Mouse (Mus musculus): ENCODE data around the gene Rims3.

Gene Rims3

DNA sequence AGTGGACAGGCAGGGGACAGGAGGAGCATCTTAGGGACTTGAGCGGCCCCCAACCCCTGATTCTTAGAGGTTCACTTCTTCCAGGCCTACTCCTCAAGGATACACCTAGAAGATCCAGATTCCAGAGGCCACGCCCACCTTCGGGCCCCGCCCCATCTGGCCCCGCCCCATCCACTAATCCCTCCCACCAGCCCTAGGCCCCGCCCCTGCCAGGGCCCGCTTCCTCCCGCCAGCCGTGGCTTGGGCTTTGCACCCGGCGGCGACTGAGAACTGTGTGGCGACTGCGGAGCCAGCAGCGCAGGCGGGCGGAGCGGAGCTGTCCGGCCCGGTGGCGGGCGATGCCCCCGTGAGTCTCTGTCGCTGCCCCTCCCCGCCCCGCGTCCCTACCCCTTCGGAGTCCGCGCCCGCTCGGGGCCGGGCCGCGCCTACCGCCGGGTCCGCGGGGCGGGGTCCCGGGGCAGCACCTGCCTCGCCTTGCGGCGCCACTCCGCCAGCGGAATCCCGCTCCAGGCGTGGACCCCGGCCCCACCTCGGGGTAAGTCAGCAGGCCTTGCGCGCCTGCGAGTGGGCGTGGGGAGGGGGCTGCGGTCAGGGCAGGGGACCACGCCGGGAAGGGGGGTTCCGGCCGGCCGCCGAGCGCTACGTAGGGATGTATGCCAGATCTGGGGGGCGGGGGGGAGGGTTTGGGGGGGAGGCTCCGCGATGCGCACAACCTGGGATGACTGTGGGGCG lies at the start of gene Rims3:
Gene Rims3, plus strand, starts transcription at position 229 of the 732 bp plus-strand sequence.
- peak; percentile 16 to 32 for DNase-seq

DNA sequence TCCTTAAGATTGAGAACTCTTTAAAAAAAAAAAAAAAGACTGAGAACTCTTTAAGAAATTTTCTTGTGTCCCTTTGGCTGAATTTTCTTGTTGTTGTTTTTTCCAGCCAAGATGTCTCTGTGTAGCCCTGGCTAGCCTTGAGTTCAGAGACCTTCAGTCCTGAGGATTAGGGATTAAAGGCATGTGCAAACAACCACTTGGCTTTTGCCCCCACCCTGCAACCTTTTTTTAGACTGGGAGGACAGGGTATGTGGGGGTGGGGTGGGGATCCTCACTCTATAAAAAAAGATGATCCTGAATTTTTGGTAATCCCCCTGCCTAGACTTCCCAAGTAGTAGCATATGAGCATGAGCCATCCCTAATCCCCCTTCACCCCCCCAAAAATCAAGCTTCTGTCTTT lies 48.8 kb upstream of the Rims3 start:
- DNase-seq: no peak

DNA sequence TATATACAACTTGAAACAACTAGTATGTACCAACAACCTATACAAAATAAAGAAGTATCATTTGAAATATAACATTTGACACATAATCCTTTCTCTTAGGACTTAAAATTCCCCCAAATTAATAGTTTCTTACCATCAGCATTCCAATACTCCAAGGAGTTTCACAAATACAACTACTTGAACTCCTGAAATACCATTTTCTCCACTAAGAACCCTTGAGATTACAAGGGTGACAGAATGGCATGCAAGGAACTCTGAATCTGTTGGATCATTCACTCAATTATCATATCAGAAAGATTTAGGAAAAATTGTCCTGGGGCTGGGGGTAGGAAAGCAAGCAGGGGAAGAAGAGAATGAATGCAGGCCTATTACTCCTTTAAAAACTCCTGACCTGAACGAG lies 40.9 kb upstream of the Rims3 start:
- DNase-seq: no peak

DNA sequence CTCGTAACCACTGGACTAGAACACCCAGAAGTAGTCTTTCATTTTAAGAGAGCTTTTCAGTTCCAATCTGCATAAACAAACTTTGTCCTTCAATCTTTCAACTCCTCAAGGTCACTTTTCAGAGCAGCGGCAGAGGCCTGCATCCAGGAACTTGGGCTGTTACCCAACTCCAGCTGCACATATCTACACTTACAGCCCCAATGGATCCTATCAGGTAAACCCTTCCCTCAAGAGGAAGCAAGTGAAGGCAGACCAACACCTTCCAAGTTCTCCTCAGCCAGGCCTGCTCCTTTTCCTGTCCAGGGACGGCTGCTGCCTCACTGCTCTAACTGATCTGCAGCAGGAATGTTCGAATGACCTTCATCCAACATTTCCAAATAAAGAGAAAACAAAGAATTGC lies 40.4 kb upstream of the Rims3 start:
- DNase-seq: no peak

DNA sequence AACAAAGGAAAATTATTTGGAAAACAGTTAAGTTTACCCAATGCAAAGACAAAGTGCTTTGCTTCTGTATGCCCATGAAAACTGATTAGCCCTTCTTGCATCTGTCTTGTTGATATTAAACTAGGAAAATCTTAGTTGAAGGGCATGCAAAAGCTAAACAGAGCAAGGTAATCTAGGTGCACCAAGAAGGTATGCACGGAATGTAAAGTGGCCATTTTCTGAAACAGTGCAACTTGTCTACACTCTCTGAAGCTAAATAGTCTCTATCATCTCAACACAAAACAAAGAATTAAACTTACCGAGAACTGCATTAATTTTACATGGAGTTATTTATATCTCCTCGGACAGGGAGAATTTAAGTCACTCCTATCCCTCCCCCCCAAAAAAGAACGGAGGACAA lies 39.5 kb upstream of the Rims3 start:
- no peak for DNase-seq

DNA sequence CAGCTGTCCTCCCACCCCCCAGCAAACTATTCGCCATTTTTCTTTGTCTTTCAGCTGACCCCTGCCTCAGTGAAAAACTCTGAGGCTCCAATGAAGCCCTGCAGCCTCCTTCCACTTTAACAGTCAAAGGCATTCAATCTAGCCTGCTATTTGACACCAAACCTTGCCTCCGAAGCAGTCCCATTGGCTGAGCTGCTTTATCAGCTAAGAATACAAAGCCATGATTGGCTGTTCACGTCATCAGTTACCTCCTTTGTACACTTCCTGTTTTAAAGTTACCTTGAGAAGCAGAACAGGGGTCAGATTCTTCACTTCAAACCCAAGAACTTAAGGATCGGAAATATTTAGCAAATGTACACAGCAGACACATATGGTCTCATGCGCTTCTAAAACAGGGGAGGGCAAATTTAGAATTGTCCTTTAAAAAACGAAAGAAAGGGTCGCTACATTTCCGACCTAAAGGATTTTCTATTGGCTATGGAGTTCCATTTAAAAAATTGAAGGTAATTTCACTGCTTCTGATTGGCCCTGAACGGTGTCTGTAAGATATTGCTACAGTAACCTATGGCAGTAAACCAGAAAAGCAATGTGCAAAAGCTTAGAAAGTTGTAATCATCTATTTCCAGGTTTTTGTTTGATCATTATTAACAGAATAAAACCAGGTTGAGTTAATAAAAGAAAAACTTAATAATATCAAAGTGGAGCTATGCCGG lies 38.8 kb upstream of the Rims3 start:
- peak; percentile 35 to 40 for DNase-seq

DNA sequence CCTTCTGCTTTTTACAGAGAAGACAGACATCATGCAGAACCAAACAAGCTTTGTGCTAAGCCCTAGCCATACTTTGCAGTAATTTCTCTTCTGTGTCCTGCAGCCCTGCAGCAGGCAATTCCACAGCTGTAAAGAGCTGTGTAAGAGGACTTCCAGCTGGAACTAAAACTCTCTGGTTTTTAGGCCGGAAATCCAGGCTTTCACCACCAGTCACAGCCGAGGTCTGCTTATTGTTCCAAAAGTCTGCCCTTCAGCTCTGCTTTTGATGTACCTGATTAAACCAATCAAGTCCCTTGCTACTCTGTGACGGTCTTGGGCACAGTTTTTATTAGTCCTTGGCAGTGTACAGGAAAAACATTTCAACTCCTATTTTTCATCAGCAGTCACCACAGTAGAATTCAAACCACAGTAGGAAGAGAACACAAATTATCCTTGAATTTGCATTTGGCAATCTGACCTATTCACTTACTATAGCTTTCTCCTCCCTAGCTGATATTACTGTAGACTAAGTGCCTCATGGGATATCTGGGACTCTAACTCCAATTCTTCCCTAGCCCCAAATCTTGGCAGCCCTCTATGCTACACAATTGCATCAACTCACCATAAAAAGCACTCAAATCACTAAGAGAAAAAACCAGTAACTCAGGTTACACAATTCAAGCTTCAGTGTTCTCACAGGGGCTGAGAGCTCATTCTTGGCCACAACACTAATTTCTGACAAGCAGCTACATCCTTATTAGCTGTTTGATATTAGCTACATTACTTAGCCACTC lies 37.4 kb upstream of the Rims3 start:
- DNase-seq: no peak

DNA sequence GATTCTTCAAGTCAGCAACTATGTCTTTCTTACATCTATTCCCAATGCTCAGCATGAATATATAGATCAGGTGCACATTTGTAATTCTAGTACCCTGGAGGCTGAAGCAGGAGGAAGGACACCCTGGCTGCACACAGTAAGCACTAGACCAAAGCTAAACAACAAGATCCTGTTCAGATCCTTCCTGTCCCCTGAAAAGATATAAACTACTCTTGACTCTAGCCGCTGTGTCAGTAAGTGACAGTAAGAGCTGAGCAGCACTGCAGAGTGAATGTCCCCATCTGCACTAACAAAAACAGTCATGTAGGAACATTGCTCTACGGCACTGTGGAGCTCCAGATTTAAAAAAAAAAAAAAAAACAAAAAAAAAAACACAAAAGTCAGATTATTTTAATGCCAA lies 36.7 kb upstream of the Rims3 start:
- no peak for DNase-seq

DNA sequence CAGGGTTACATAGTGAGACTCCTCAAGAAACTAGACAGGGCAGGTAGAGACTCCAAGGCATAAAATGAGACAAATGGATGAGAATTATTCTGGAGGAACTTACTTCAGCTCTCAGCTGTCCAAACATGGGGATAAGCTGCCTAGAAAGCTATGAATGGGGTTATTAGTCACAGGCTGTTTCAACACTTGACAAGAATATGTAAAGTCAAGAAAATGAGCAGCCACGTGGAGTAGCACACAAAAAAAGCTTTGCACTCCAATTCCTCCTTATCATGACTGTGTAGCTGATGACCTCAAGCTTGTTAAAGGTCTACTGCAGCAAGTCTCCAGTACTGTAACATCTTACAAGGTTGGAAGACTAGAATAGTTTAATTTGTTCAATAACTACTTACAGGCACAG lies 35.3 kb upstream of the Rims3 start:
- no peak for DNase-seq

DNA sequence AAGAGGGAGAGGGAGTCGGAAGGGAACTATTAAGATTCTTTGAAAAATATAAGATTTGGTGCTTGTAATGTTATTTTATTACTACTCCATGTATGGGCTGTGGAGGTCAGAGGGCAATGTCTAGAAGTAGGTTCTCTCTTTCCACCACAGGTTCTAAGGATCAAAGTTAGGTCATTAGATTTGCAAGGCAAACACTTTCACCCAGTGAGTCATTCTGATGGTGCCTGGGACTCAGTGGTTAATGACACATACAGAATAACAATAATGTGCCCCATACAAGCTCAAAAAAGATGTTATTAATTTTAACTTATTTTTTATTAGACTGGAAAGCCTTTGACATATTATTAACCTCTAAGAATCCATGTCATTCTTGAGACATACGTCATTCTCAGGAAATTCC lies 34.7 kb upstream of the Rims3 start:
- no peak for DNase-seq

DNA sequence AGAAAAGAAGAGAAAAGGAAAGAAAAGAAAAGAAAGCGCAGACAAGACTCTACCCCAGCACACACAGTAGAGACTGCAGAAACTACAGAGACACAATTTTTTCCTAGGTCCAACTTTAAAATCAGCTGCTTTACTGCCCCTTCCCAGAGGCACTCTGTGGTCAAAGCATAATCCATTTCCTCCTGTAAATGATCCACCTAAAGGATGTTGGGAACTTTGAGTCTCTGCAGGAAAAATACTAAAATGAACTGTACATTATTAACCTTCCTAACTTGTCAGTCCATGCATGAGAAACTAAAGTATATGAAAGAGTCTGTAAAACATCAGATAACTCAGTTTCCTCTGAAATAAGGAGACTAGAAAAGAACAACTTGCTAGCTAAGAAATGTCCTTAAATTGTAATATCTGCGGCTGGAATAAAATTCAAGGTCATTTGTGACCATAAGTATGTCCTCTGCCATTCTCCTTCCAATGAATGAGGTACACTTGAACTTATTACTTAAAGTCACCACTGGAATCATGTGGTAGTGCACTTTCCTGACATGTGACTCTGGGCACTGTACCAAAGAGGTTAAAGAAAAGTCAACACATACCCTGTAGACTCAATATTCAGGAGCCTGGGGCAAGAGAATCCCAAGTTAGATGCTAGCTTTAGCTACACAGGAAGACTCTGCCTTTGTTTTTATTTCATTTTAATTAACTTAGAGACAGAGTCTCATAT lies 32.3 kb upstream of the Rims3 start:
- no peak for DNase-seq

DNA sequence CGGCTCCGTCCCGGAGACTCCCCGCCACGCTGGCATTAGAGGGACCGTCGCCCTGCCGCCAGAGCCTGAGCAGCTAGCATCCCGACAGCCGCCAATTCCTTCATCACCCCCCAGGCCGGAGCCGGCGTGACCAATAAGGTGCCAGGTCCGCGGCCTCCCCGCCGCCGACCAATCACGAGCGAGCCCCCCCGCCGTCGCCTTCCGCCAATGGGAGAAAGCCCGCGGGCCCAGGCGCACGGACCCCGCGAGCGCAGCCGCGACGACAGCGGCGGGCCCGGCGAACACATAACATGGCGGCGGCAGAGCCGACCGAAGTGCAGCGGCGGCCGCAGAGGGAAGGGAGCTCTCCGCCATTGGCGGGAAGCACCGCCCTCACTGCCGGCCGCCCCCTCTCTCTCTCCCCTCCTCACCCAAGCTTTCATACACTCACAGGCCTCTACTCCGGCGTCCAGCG lies 29.5 kb upstream of the Rims3 start:
- peak; percentile 91 to 93 for DNase-seq

DNA sequence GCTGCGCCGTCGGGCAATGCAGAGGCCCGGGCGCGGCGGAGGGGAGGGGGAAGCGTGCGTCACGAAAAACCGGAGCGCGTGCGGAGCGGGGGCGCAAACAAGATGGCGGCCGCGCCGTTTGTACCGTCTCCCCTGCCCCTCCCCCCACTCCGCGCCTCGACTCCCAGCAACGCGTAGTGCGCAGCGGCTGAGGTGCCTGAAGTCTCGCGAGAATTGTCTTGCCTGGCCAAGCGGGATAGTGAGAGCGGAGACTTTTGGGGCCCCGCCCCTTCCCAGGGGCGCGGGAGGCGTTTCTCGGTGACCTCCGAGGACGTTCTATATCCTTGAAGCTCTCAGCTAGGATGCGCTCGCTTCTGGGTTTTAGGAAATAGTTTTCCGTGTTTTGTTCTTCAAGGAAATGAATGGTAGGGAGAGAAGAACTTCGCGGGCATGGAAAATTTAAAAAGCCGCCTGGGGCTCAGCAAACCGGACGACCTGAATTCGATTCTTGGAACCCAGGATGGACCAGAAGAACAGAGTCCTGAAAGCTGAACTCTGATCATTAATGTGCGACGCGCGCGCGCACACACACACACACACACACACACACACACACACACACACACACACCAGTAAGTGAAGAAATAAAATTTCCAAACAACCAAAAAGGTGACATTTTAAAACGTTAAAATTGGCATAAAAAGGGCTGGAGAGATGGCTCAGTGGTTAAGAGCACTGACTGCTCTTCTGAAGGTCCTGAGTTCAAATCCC lies 28.9 kb upstream of the Rims3 start:
- peak; percentile 95 to 97 for DNase-seq

DNA sequence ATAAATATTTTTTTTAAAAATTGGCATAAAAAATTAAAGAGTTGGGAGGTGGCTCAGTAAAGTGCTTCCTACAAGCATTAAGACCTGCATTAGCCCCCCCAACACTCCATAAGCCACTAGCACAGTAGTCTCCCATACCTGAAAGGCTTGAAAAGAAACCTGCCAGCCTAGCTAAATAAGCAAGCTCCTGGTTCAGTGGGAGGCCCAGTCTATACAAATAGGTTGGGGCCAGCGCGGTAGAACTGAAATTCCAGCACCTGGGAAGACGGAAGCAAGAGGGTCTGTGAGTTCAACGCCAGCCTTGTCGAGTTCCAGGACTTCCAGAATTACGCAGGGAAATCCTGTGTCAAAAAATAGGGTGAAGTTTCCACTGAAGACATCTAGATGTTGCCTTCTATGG lies 28.2 kb upstream of the Rims3 start:
- no peak for DNase-seq

DNA sequence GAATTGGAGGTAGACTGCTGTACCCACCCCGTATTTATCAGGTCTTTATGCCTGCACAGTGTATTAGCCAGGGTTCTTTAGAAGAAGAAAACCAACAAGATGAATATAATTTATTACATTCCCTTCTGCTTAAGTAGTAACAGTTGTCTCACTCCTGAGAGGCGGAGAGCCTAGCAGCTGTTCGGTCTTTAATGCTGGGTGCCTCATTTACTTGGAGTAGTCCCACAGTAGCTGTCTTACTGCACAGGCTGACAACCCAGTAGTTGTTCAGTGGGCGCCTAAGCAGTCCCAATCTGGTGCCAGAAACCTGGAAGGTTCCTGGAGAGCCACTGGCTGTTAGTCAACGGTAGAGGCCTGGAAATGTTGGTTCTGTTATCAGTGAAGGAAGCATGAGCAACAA lies 23.8 kb upstream of the Rims3 start:
- DNase-seq: no peak

DNA sequence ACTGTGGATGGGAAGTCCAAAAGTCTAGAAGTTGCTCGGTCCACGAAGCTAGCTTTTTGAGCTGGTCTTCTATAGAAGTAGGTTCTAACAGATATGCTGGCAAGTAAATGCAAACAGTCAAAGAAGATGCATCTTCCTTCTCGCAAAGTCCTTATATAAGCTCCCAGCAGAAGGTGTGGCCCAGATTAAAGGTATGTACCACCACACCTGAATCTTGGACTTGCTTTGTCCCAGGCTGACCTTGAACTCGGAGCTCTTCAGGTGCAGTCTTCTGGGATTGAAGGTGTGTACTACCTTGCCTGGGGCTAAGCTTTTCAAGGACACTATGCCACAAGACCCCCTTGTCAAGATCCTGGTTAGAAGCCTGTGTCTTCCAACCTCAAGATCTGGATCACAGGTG lies 23.1 kb upstream of the Rims3 start, which contains the start of gene Nfyc:
Gene Nfyc, minus strand, starts transcription at position 101 of the 400 bp plus-strand sequence.
- DNase-seq: no peak

DNA sequence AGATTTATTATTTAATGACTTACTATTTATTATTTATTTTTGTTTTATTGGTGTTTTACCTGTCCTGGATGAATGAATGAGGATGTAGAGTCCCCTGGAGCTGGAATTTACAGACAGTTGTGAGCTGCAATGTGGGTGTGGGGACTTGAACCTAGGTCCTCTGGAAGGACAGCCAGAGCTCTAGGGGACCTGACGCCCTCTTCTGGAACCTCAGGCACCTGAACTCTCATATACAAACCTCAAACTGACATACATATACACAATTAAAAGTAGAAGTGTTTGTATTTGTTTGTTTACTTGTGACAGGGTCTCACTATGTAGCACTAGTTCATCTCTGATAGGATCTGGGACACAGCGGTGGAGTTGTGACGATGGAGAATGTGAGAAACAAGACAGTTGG lies 13.3 kb upstream of the Rims3 start:
- no peak for DNase-seq

DNA sequence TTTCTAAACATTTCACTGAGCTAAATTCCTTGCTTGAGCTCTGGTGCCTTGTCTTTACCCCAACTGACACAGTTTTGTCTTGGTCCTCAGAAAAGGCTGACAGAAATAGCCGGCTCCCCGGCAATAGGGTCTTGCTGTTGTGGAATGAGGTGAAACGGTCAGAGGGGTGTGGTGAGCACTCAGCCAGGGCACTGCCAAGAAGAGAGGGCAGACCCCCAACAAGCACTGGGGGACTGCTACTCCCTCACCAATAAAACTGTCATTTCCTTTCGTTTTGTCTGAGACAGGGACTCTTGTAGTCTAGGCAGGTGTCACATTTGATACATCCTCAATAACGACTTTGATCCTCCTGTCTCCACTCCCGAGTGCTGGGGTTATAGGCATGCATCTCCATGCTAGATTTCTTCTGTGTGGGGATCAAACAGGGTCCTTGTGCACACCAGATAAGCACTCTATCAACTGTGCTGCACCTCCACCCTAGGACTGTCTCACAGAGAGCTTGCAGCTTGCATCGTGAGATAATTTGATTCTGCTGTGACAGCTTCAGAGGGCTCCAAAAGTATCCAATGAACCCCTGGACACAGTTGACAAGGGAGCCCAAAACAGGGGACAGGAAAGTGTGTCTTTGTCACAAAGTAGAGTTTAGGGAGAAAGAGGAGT lies 10.1 kb upstream of the Rims3 start:
- DNase-seq: no peak

DNA sequence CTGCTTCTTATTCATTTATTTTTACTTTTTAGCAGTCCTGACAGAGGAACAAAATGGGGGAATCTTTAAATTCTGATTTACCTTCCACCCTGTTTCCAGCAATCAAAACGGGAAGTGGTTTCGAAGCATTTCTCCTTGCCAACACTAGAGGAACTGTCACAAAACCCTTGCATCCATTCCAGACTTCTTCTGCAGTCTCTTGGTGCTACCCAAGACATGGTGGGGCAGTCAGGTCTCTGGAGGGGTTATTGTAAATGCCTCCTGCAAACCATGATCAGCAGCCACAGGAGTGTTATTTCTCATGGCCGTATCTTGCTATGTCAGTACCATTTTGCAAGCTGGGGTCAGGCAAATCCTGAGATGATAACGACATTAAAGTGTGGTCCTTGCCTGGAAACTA lies 9.5 kb upstream of the Rims3 start:
- DNase-seq: no peak

DNA sequence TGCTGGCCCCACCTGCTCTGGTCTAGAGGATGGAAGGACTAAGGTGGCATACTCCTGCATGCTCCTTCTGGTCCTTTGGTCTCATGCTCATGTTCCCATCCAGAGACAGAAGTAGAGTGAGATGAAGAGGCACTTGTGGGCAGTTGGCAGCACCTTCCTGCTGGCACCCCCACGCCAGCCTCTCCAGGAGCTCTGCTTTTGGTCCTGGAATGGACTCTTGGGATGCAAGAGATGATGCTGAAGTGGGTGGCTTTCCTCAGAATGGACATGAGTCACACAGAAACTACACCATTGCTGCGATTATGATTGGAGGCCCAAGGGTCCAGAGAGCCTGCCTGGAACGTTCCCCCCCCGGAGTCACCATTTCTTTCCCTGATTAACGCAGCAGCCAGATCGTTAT lies 5.7 kb upstream of the Rims3 start:
- no peak for DNase-seq

DNA sequence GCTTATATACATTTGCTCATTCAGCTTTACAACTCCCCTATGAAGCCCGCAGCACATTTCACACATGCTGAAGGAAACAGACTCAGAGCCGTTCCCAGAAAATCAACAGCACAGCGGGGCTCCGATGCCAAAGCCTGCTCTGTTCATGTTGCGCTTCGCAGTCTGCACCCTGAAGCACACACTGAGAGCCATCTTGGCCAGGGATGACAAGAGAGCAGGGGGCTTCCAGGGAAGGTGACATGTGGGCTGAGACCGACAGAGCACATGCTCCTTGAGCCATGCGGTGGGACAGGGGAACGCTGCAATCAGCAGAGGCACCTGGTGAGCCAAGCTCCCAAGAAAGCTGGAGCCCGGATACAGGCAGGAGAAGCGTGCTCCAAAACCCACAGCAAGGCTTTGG lies 5.2 kb upstream of the Rims3 start:
- no peak for DNase-seq

DNA sequence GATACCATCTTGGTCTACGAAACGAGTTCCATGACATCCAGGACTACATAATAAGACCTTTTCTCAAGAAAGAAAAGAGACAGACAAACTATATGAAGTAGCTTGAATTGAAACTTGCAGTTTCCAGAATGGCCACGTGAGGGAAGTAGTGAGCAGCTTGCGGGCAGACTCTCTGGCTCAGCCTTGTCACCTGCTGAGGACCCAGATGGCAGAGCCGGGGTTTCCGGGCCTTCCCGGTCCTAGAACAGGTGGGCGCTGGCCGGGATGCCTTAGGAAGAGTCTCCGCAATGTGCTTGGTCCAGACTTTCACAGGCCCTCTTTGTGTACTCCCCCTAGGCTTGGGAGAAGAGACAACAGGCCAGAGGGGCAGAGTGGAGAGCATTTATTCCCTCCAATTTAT lies 3.7 kb upstream of the Rims3 start:
- DNase-seq: peak; percentile 28 to 74
